Mouse (Mus musculus) right cerebral cortex, postnatal 25 days (tissue): ENCODE data around the gene Gm20388.

Experiments used
- DNase-seq: peaks from one replicate; pipeline ENCODE4 v3.0.0; 2022

Gene Gm20388

DNA sequence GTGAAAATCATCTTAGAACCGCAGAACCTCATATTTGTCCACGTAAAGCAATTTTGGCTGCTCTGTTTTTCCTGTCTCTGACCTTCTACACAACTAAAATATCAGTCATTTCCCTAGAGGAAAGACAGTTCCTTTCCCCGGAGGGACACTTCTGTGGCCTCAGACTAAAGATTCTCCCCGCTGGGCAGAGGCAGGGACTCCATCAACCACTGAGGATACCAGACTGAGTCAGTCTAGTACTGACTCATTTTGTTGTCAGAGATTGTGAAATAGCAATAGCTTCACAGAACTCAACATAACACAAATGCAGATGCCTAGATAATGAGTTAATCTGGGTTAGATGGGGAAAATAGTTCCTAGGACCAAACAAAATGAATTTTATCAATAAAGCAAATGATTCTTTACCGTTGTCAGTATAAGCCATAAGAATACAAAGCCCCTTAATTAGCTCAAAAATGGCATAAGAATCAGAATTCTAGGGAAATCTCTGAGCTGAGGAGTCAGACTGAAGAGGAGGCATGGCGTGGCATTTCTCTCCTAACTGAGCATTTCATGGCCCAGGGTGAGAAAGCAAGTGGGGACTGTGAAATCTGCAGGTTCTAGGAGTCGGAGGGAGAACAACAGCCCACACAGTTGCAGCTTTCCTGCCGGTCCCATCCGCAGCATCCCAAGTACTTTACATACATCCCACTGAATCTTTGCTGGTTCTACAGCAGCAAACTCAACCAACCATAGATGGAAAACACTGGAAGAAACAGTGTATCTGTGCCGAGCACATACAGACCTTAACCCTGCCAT lies 3781.7 kb downstream of the Gm20388 start:
- no peak for DNase-seq

DNA sequence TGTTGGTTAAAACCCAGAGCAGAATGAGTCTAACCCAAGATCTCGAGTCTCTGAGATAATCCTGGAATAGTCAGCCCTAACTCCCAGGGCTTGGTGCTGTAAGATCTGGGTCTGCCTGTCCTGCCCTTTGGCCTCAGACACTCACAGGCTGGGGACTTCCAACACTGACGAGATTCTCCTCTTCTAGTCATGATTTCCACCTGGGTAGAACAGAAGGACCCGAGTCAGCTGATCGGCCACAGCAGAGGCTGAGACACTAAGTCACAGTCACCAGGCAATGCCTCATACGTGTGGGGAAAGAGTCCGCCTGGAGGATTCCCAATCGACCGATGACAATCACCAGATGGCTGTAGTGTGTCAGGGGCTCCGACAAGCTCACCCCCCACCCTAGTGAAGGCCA lies 3785.5 kb downstream of the Gm20388 start:
- DNase-seq, result no peak

DNA sequence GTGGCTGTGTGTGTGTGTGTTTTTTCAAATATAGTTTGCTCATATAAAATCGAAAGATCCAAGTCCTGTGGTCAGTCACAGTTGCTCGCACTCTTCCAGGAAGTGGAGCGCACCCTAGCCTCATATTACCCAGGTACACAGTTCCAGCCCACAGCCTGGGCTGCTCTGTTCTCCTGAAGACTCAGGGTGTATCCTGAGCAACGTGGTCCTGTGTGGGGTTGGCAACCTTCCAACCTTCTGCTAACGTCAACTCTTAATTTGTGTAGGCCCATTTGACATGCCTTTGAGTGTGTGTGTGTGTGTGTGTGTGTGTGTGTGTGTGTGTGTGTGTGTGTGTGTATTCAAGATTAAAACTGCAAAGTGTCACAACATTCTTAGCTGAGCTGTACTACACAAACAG lies 3786.7 kb downstream of the Gm20388 start:
- no peak for DNase-seq

DNA sequence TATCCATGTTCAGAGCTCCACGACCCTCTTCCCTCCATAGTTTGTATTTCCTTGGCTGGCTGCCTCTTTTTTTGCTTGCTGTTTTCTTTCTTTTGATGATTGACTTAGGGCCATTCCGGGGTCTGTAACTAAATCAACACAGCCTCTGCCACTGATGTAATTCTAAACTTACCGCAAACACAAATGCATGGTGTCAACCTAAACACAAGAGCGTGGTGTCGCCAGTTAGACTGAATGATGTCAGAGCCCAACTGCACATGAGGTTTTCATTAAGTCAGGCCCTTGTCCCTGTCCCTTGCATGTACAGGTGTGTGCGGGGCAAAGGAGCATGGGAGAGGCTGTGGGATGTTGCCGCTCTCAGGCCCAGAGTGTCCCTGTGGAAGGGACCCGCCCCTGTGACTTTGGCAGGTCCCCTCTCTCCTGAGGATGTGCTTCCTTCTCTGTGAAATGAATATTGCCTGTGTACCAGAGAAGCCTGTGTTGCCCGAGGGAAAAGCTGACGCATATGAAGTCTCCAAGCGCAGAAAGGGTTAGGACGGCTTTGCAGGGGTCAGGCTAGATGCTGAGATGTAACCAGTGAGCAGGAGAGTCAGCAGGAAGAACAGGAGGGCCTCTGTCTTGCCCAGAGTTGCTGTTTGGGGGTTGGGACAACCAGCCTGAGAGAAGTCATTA lies 3789.9 kb downstream of the Gm20388 start:
- DNase-seq, result no peak

DNA sequence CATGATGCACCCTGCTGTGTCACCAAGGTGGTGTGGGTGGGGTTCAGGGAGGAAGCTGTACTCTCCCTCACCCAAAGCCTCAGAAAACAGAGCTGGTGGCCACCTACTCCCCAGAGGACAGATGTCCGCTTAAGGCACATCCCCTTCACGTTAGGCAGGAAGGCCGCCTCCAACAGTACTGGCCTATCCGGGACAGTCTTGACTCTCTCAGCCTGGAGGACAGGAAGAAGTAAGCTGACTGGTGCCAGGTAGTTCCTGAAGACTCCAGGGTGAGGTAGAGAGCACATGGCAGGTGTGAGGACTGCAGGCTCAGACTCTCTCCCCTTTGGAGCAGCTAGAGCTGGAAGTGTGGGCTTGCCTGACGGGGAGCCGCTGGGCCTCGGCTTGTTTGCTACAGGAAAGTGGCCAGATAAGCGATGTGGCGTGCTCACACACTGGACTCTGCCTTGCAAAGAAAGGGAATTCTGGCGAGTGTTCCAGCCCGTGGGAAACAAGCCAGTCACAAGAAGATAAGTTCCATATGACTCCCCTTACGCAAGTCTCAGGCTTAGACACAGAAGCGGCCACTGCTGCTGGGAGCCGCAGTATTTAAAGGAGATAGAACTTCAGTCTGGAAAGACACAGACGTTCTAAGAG lies 3791.4 kb downstream of the Gm20388 start:
- peak; percentile 26 for DNase-seq

DNA sequence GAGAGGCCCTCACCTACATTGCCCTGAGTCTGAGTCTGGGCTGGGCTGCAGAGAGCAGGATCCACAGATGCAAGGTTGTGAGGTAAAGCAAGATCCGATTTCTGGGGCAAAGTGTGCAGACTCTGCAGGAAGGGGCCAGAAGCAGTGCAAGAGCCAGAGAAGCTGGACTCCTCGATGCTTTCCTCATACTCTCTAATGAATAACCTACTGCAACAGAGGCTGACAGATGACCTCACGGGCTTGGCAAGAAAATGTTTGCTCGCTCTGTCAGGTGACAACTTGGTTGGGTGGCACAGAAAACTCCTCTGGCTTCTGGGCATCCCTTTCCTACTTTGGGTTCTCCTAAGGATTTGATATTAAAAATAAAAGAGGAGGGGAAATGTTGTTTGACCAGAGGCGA lies 3794.7 kb downstream of the Gm20388 start:
- no peak for DNase-seq

DNA sequence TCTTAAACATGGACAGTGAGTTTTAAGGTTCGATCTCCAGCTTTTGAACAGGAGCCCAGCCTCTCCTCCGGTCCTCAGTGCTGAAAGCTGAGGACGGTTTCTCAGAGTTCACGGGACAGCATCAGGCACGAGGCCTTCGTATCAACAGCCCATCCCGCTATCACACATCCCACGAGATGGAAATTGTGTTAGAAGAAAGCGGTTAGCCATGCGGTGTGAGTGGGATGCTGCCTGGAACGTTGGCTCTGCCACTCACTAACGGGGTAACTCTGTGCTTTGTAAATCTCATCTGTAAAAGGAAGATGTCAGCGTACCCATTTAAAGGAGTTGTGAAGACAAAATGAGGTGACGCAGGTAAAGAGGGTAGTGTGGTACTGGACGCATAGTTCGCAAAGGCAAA lies 3796.5 kb downstream of the Gm20388 start:
- peak; percentile 55 for DNase-seq

DNA sequence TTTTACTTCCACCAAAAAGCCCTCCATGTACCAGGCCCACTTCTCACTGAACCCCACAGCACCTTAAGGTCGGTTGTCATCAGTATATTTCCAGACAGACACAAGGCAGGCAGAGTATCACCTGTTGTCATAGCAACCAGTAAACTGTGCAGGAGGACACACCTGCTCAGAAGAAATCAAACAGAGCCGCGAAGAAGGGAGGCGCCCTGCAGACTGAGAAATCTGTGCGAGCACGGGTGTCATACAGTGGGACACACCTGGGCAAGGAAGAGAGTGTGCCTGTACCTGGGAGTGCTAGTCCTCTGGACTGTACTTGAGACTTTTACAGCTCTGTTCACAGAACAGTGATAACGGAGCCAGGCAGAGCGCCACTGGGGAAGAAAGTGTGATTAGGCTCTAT lies 3798.1 kb downstream of the Gm20388 start:
- DNase-seq, result no peak

DNA sequence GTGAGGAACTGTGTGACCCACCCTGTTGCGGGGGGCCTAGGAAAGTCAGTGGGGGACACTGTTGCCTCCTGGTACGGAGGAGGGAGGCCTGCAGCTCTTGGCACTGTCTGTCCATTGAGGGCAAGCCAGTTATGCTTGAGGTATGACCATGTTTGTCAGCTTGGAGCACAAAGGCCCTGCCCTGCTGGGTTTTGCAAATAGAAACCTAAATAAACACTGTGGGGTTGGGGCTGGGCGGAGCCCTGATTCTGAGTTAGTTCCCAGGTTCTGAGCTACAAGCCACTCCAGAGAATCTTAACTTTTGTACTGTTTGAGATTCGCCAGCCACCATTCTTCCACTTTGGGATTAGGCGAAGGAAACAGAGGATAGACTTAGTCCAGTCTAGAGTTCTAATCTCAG lies 3799.7 kb downstream of the Gm20388 start:
- DNase-seq, result no peak

DNA sequence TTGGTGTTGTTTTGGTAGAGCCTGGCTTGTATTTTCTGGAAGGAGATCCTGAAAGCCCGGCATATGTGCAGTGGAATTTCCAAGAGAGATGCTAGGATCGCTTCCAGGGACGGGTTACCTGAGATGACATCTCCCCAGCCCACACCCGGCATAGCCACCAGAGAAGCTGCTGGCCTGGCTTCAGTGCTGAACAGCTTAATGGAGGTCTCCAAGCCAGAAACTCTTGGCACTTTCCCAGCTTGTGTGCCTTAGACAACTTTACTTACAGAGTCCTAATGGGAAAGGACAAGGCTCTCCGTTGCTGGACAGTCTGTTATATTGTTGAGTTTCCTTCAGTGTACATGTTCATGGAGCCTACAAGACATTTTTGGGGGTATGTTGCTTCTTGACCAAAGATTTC lies 3803.8 kb downstream of the Gm20388 start:
- DNase-seq, result no peak

DNA sequence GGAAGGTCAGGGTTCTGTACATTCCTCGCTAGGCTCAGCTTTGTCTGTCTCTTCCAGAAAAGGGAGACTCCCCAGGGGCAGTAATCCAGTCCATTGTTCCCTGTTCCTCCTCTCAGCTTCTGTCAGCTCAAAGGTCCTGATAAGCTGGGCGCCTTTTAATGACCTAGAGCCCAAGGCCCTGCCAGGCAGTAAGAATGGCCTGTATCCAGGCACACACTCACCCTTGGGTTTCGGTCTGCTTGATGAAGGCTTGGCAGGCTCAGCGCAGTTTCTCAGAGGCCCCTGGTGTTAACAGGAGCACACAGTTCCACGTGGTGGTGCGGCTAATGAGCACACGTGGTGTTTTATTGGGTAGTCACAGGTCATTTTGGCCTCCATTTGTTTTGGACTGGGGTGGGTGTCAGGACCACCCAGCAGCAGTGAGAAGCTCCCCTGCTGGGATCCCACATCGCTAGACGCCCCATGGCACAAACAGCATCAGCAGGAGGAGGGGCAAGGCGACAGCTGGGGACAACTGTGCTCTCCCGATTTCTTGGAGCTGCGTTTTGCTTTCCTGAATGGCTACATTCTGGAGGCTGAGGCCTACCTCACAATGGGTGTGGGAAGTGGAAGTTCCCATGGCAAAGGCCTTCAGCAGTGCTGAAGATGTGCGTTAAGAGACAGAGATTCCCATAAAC lies 3805.4 kb downstream of the Gm20388 start:
- DNase-seq, result no peak

DNA sequence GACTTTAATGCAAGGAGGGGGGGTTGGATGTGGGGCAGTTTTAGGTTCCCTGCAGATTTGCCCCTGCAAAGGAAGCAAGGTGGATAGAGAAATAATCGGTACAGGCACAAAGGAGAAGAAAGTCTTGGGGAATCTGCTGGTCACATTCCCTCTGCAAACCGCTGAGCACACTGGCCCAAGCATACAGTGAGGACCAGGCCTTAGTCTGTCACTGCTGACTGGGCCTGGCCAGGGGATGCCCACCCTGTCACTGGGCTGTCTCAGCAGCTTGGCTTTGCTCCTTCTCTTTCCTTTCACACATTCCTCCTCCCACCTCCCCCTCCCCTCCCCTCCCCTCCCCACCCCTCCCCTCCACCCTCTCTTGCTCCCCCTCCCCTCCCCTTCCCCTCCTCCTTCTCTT lies 3806.5 kb downstream of the Gm20388 start:
- no peak for DNase-seq

DNA sequence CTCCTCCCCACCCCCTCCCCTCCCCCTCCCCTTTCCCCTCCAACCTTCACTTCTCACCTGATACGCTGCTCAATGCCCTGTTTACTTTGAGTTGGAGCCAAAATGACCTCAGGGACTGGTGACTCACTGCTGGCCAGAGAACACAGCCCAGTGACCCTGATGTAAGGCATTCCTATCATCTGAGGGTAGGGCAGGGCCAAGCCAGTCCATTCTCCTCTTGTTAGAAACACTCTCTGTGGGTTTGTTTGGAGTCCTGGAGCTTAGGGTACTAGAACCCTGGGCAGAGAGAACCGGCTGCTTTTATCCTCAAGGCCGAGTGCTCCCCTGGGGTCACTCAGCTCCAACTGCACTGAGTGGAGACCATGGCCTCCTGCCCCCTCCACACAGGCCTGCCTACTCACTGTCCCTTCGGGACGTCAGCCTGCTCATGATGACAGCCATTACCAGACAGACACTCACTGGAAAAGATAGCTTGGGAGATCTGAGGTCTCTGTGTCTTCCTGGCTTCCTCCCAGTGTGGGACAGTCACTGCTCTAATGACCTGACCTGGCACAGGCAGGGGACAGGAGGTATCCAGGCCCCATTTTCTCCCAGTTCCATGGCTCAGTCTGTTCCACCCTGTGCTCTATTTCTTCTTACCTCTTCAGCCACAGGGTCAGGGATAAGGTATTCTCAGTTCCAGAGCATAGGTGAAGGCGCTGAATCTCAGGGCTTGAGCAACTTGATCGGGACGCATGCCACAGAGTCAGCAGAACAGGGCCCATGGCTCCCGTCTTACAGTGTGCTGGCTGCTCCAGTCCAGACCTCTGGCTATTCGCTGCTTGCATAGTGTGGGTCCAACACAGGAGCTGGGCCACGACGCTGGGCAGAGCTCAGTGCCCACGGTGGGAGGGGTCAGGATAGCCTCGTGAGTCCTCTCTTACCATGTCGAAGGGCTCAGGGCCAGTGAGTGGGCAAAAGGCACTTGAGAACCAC lies 3807.2 kb downstream of the Gm20388 start:
- no peak for DNase-seq

DNA sequence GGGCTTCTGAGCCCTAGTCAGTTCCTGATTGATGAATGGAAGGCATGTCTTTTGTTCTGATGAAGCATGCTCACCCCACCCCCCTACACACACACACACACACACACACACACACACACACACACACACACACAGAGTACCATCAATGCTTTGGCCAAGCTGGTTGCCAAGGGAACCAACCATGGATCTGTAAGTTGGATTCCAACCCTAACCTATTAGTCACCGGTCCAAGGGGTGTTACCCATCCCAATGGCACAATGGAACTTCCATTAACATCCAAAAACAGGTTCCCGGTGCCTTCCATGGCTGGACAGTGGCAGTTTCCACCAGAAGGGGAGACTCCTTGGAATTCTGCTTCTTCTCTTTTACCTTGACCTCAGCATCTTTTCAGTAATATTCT lies 3808.1 kb downstream of the Gm20388 start:
- no peak for DNase-seq

DNA sequence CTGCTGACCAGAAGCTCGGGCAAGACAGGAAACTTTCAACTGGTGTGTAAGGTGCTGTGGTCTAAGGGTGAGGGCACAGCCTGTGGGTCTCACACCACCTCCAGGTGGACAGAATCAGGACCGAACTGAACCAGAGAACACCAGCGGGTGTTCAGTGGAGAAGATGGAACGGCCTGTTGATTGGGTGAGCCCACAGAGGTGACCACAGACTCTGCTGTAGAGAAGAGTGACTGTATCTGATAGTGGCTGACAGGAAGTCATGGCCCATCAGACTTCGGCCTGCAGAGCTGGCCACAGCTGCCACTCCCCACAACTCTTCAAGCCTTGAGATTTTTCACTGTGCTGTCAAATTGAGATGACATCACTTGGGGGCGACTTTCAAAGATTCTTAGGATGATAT lies 3808.6 kb downstream of the Gm20388 start:
- DNase-seq, result no peak

DNA sequence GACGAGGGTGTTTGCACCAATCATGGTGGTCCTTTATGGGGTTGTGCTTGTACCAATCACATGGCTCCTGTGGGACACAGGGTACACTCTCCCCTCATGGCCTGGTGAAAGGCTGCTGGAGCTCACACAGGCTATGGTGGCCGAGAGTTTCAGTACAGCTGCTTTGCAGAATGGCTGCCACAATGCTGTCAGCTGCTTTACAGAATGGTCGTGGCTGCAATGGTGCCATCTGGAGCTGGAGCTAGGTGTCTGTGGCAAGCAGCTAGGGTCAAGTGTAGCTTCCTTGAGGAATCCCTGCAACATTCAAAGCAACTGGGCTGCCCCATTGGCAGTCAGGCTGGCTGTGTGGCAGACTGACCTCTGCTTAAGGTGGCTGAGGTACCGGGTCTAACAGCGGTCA lies 3809.2 kb downstream of the Gm20388 start:
- no peak for DNase-seq

DNA sequence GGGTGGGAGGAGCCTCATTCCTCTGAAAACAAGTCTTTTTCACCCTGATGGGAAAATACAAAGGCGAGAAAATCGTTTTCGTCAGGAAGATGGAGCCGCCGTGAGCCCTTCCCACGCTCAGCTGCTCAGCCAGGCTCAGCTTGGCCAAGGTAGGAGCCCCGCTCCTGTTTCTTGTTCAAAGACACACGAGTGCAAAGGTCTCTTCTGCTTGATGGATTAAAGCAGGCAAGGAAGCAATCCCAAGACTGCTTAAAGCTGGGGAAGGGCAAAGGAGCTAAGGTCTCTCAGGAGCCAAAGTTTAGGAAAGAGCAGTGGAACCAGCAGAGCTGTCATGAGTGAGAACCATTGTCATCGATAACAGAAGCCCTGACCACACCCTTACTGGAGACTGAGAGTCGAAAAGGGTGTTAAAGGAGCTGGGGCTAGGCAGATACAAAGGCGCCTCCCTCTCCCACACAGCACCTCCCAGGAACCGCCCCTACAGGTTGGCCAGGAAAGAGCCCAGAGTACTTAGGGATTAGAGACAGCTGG lies 3809.9 kb downstream of the Gm20388 start:
- peak; percentile 57 for DNase-seq

DNA sequence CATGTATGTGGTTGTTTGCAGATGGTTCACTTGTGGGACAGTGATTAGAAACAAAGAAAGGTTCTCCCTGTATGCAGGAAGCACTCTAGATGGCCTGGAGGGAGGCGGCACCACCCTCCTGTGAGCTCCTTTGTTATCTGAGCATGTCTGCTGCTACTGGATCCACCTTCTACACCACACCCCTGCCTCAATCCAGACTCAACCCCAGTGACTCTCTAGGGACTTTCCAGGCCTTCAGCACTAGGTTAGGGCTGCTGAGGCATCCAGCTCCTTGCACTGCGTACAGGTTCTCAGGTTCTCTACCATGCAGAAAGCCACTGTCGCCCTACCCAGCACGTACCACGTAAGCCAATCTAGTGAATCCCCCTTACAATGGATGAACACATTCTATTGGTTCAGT lies 3811.6 kb downstream of the Gm20388 start:
- DNase-seq, result no peak

DNA sequence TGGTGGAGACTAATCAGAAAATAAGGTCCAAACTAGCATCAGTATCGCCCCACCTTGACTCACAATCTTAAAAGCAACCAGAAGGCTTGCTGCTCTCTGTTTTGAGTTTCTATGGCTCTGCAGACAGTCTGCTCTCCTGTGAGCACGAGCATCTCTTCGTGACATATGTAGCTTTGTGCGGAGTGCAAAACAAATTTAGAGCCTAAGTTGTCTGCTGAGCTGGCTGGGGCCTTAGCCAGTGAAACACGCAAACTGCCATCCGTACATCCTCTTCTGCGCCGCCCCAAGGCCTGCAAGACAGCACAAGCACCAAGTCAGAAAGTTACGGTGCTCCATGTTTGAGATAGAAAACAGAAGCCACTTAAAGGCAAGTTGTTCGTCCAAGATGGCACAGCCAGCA lies 3814.1 kb downstream of the Gm20388 start:
- DNase-seq, result peak; percentile 70

DNA sequence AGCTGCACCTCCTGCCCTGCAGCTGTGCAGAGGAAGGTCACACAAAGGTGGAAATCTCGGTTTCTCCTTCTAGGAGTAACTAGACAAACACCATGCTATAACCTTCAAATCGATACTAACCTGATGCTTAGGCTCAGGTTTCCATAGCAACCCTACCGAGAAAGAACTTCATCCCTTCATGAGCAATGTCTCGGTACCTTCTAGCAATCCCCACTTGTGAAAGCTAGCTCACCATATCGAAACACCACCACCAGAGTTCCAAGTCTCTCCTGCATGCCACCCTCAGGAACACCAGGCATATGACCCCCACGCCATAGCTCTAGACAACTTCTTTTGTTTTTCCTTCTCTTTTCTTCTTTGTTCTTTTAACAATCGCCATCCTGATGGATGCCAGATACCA lies 3814.6 kb downstream of the Gm20388 start:
- DNase-seq, result no peak

DNA sequence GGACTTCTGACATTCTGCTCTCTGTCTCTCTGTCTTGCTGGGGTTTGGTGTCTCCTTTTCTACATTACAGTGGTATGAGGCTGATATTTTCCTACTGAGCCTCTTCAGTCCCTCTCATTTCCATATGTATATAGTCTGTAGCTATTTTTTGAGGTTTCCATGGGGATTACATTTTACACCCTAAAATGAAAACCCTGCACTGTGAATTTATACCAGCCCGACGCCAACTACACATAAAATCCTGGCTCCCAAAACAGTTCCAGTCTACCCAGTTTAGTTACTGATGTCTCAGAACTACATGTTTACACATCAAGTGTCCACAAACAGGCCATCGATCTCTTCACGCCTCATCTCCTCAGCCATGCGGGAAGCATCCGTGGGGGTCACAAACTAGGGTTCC lies 3816.1 kb downstream of the Gm20388 start:
- DNase-seq, result no peak
